Mouse (Mus musculus): ENCODE measurements at regions not wholly inside any gene's neighbourhood (a gene's known extent, or its start where the extent isn't known, plus 50 kb on each side); places are given as distances from the start of the nearest gene placed in this dataset.

DNA sequence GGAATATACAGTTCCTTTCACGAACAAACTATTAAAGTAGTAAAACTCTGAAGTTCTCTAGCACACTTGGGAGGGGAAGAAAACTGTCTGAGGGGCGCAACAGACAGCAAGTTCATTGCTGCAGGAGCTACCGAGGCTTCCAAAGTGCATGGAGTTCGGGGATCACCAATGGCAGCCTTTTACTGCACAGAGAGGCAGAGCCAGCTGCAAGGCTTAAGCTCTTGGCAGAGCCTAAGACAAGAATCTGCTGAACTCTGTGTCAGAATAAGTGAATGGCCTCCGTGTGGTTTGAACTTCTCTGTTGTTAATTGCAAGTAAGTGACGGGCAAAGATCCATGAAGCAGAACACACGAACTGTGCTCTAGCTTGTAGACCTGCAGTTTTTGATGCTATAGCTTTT lies 656.2 kb downstream of the Slc16a7 start:
- Histone ChIP-seq H3K4me3 (replicated peaks; ENCODE audit: low read length) (no peak overlapping the region), H3K27me3 (ENCODE audit: insufficient read depth, low read length) (no peaks in the 10 kb centered on the region), H3K9me3 (ENCODE audit: low read length) (no peaks in the 10 kb centered on the region), H3K4me1 (replicated peaks; ENCODE audit: low read depth, low read length) (no peaks in the 10 kb centered on the region), H3K36me3 (ENCODE audit: insufficient read depth, low read length) (no peaks in the 10 kb centered on the region)
- TF ChIP-seq NANOG (IDR thresholded peaks at IDR 0.05; ENCODE audit: borderline replicate concordance, low read length) (no peak), CTCF (conservative IDR thresholded peaks at IDR 0.05; ENCODE audit: low read length) (no peak)

GRCm38 (mm10) chr10:124732342-124732741 lies 656.9 kb downstream of the Slc16a7 start:
- Histone ChIP-seq H3K36me3 (ENCODE audit: insufficient read depth, low read length) (no peaks in the 10 kb centered on the region), H3K4me1 (replicated peaks; ENCODE audit: low read depth, low read length) (no peaks in the 10 kb centered on the region), H3K9me3 (ENCODE audit: low read length) (no peaks in the 10 kb centered on the region), H3K4me3 (replicated peaks; ENCODE audit: low read length) (no peak overlapping the region), H3K27me3 (ENCODE audit: insufficient read depth, low read length) (no peaks in the 10 kb centered on the region)
- TF ChIP-seq NANOG (IDR thresholded peaks at IDR 0.05; ENCODE audit: borderline replicate concordance, low read length) (no peak), CTCF (conservative IDR thresholded peaks at IDR 0.05; ENCODE audit: low read length) (no peak), POU5F1 (IDR thresholded peaks at IDR 0.05; ENCODE audit: borderline replicate concordance, low read length) (no peak)

- no peaks in the 10 kb centered on the region for H3K36me3 ChIP-seq (ENCODE audit: insufficient read depth, low read length)
- no peaks in the 10 kb centered on the region for H3K9me3 ChIP-seq (ENCODE audit: low read length)
- H3K4me3 ChIP-seq (replicated peaks; ENCODE audit: low read length), result no peak overlapping the region
- H3K4me1 ChIP-seq (replicated peaks; ENCODE audit: low read depth, low read length), result no peaks in the 10 kb centered on the region
- no peaks in the 10 kb centered on the region for H3K27me3 ChIP-seq (ENCODE audit: insufficient read depth, low read length)
- TF ChIP-seq NANOG (IDR thresholded peaks at IDR 0.05; ENCODE audit: borderline replicate concordance, low read length), result no peak
These were observed 657.9 kb downstream of the Slc16a7 start for GRCm38 (mm10) chr10:124731219-124731836.

- no peaks in the 10 kb centered on the region for H3K36me3 ChIP-seq (ENCODE audit: insufficient read depth, low read length)
- peaks cover 56% of the 10 kb centered on the region for H3K9me3 ChIP-seq (ENCODE audit: low read length)
- no peaks in the 10 kb centered on the region for H3K27me3 ChIP-seq (ENCODE audit: insufficient read depth, low read length)
- TF ChIP-seq CTCF (conservative IDR thresholded peaks at IDR 0.05; ENCODE audit: low read length) (no peak), POU5F1 (IDR thresholded peaks at IDR 0.05; ENCODE audit: borderline replicate concordance, low read length) (no peak)
- no peaks in the 10 kb centered on the region for H3K4me1 ChIP-seq (replicated peaks; ENCODE audit: low read depth, low read length)
- no peak overlapping the region for H3K4me3 ChIP-seq (replicated peaks; ENCODE audit: low read length)
These were observed 676.6 kb downstream of the Slc16a7 start for GRCm38 (mm10) chr10:124712647-124713046.

DNA sequence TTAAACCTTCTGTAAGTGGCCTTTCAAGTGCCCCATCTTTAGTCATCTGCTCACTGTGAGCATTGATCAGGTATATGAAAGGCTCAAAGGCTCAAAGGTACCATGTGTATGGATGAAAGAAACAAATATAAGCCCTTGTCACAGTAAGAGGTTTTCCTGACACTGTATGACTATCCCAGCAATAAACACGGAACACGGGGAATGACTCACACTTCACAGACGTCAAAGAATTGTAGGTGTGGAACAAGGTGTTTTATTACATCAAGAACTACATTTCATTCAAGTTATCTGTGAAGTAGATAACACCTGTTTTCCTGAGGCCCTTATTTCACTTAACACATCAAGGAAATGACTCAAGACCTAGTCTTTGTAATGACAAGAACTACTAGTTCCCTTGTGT lies 678.3 kb downstream of the Slc16a7 start:
- H3K27me3 ChIP-seq (ENCODE audit: insufficient read depth, low read length), result no peaks in the 10 kb centered on the region
- peaks cover 40% of the 10 kb centered on the region for H3K9me3 ChIP-seq (ENCODE audit: low read length)
- H3K36me3 ChIP-seq (ENCODE audit: insufficient read depth, low read length), result no peaks in the 10 kb centered on the region
- TF ChIP-seq POU5F1 (IDR thresholded peaks at IDR 0.05; ENCODE audit: borderline replicate concordance, low read length) (no peak), CTCF (conservative IDR thresholded peaks at IDR 0.05; ENCODE audit: low read length) (no peak), NANOG (IDR thresholded peaks at IDR 0.05; ENCODE audit: borderline replicate concordance, low read length) (no peak)
- H3K4me1 ChIP-seq (replicated peaks; ENCODE audit: low read depth, low read length), result no peaks in the 10 kb centered on the region
- no peak overlapping the region for H3K4me3 ChIP-seq (replicated peaks; ENCODE audit: low read length)

GRCm38 (mm10) chr10:124709832-124710231 lies 679.4 kb downstream of the Slc16a7 start:
- no peaks in the 10 kb centered on the region for H3K27me3 ChIP-seq (ENCODE audit: insufficient read depth, low read length)
- no peaks in the 10 kb centered on the region for H3K4me1 ChIP-seq (replicated peaks; ENCODE audit: low read depth, low read length)
- TF ChIP-seq CTCF (conservative IDR thresholded peaks at IDR 0.05; ENCODE audit: low read length) (no peak), NANOG (IDR thresholded peaks at IDR 0.05; ENCODE audit: borderline replicate concordance, low read length) (no peak), POU5F1 (IDR thresholded peaks at IDR 0.05; ENCODE audit: borderline replicate concordance, low read length) (no peak)
- no peak overlapping the region for H3K4me3 ChIP-seq (replicated peaks; ENCODE audit: low read length)
- peaks cover 37% of the 10 kb centered on the region for H3K9me3 ChIP-seq (ENCODE audit: low read length)
- H3K36me3 ChIP-seq (ENCODE audit: insufficient read depth, low read length), result no peaks in the 10 kb centered on the region

GRCm38 (mm10) chr10:124706642-124707041 lies 682.6 kb downstream of the Slc16a7 start:
- Histone ChIP-seq H3K27me3 (ENCODE audit: insufficient read depth, low read length) (no peaks in the 10 kb centered on the region), H3K4me1 (replicated peaks; ENCODE audit: low read depth, low read length) (no peaks in the 10 kb centered on the region), H3K36me3 (ENCODE audit: insufficient read depth, low read length) (no peaks in the 10 kb centered on the region), H3K4me3 (replicated peaks; ENCODE audit: low read length) (no peak overlapping the region), H3K9me3 (ENCODE audit: low read length) (peaks cover 19% of the 10 kb centered on the region)
- no peak for TF ChIP-seq CTCF (conservative IDR thresholded peaks at IDR 0.05; ENCODE audit: low read length)
- TF ChIP-seq POU5F1 (IDR thresholded peaks at IDR 0.05; ENCODE audit: borderline replicate concordance, low read length), result no peak
- no peak for TF ChIP-seq NANOG (IDR thresholded peaks at IDR 0.05; ENCODE audit: borderline replicate concordance, low read length)

Measured in E14TG2a.4 (cell line).